Mouse (Mus musculus): Measurements from ENCODE around the gene Sh3bgrl2.

The Sh3bgrl2 gene

GRCm38 (mm10) chr9:83560670-83561069, 12.5 kb downstream of the Sh3bgrl2 start:
- no peak for DNase-seq (ENCODE audit: low spot score in 2 of 2)

GRCm38 (mm10) chr9:83562889-83563288, 14.8 kb downstream of the Sh3bgrl2 start:
- DNase-seq (ENCODE audit: low spot score in 2 of 2), result no peak

GRCm38 (mm10) chr9:83563808-83564549, 15.9 kb downstream of the Sh3bgrl2 start:
- no peak for DNase-seq (ENCODE audit: low spot score in 2 of 2)

- no peak for DNase-seq (ENCODE audit: low spot score in 2 of 2)
These were observed 17.0 kb downstream of the Sh3bgrl2 start for GRCm38 (mm10) chr9:83564934-83565652.

GRCm38 (mm10) chr9:83566141-83566540, 18.0 kb downstream of the Sh3bgrl2 start:
- no peak for DNase-seq (ENCODE audit: low spot score in 2 of 2)

- no peak for DNase-seq (ENCODE audit: low spot score in 2 of 2)
These were observed 20.0 kb downstream of the Sh3bgrl2 start for GRCm38 (mm10) chr9:83568125-83568524.

- DNase-seq (ENCODE audit: low spot score in 2 of 2), result no peak
These were observed 20.8 kb downstream of the Sh3bgrl2 start for GRCm38 (mm10) chr9:83568937-83569336.

GRCm38 (mm10) chr9:83569898-83570297, 21.8 kb downstream of the Sh3bgrl2 start:
- DNase-seq (ENCODE audit: low spot score in 2 of 2), result no peak

- DNase-seq (ENCODE audit: low spot score in 2 of 2), result no peak
These were observed 23.2 kb downstream of the Sh3bgrl2 start for GRCm38 (mm10) chr9:83571315-83571714.

GRCm38 (mm10) chr9:83572326-83572725, 24.2 kb downstream of the Sh3bgrl2 start:
- DNase-seq (ENCODE audit: low spot score in 2 of 2), result no peak

GRCm38 (mm10) chr9:83572870-83573269, 24.7 kb downstream of the Sh3bgrl2 start:
- no peak for DNase-seq (ENCODE audit: low spot score in 2 of 2)

- DNase-seq (ENCODE audit: low spot score in 2 of 2), result no peak
These were observed 25.5 kb downstream of the Sh3bgrl2 start for GRCm38 (mm10) chr9:83573588-83573987.

- no peak for DNase-seq (ENCODE audit: low spot score in 2 of 2)
These were observed 27.3 kb downstream of the Sh3bgrl2 start for GRCm38 (mm10) chr9:83575403-83575802.

GRCm38 (mm10) chr9:83576018-83576688, 28.0 kb downstream of the Sh3bgrl2 start:
- DNase-seq (ENCODE audit: low spot score in 2 of 2), result no peak

GRCm38 (mm10) chr9:83576689-83577057, 28.5 kb downstream of the Sh3bgrl2 start:
- DNase-seq (ENCODE audit: low spot score in 2 of 2), result no peak

GRCm38 (mm10) chr9:83577260-83577659, 29.1 kb downstream of the Sh3bgrl2 start:
- DNase-seq (ENCODE audit: low spot score in 2 of 2), result no peak

GRCm38 (mm10) chr9:83579049-83579448, 30.9 kb downstream of the Sh3bgrl2 start:
- no peak for DNase-seq (ENCODE audit: low spot score in 2 of 2)

GRCm38 (mm10) chr9:83582748-83583147, 34.6 kb downstream of the Sh3bgrl2 start:
- no peak for DNase-seq (ENCODE audit: low spot score in 2 of 2)

- DNase-seq (ENCODE audit: low spot score in 2 of 2), result no peak
These were observed 38.4 kb downstream of the Sh3bgrl2 start for GRCm38 (mm10) chr9:83586316-83587050.

GRCm38 (mm10) chr9:83587116-83587515, 39.0 kb downstream of the Sh3bgrl2 start:
- DNase-seq (ENCODE audit: low spot score in 2 of 2), result no peak

GRCm38 (mm10) chr9:83589063-83589462, 40.9 kb downstream of the Sh3bgrl2 start:
- no peak for DNase-seq (ENCODE audit: low spot score in 2 of 2)

Data from thymus, postnatal 10 days (tissue).